Mouse (Mus musculus): ENCODE measurements around the gene Zfpm1. TPM values are rescaled to one million over a fixed set of nuclear protein-coding genes. Genes with fewer than 3 reads are reported as not detected.
"Not testable (repeated sequence)": the region's sequence is repeated elsewhere in the genome, so short reads cannot be mapped to it uniquely, and the experiment has no call there.

Zfpm1 gene
- polyA plus RNA-seq, 1 experiment from 2014 or later: 0.89 TPM

DNA sequence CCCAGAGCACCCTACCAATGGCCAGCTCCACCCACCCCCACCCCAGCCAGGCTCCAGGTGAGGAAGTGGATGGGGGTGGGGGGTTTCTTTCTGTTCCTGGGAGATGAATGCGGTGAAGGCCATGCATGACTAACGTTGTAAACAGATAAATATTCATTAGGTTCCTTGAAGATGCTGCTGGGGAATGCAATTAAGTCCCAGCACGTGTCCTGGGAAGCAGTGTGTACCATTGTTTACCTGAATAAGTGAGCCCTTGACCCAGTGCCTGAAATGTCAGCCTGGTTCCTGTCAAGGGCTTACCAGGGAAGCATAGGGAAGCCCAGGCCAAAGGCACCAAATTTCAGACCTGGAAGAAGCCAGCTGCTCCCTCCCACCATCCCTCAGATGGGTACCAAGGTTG is 38.6 kb downstream of the Zfpm1 start:
- H3K4me2 ChIP-seq (replicated peaks): no peak overlapping the region
- H3K27me3 ChIP-seq: no peaks in the 10 kb centered on the region
- H3K9me3 ChIP-seq: no peaks in the 10 kb centered on the region
- peaks cover 7% of the 10 kb centered on the region; the same call in 1 of the 2 replicates for H3K4me1 ChIP-seq
- H3K36me3 ChIP-seq: no peaks in the 10 kb centered on the region
- no peak overlapping the region for H3K4me3 ChIP-seq
- H3K27ac ChIP-seq (replicated peaks): no peak overlapping the region
- WGBS: 3% methylated on average over 3 of the region's 3 CpGs
- no peak overlapping the region for H3K9ac ChIP-seq (replicated peaks)
- ATAC-seq (replicated peaks): no peak

DNA sequence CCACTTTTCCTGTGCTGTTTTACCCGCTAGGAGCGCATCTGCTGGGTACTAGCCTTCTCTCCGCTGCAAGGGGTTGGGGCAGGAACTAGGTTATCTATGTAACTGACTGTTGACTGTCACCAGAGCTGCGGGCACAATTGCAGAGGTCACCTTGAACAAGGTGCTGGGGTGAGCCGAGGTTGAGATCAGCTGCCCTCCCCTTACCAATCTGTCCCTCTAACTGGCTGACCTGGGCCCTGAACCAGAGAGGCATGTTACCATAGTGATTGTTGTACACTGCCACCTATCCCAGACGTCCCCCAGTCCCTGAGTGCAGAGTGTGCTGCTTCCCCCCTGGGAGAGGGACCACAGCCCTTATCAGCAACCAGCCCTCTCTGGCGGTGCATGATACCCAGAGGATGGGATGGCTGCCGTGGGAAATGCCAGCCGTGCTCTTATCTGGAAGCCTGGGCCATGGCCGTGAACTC is 39.5 kb downstream of the Zfpm1 start:
- no peaks in the 10 kb centered on the region for H3K27me3 ChIP-seq
- no peak overlapping the region for H3K4me3 ChIP-seq
- H3K36me3 ChIP-seq: no peaks in the 10 kb centered on the region
- WGBS: 66% methylated on average over 10 of the region's 10 CpGs
- H3K4me1 ChIP-seq: peaks cover 17% of the 10 kb centered on the region
- no peak overlapping the region for H3K9ac ChIP-seq (replicated peaks)
- no peak overlapping the region for H3K27ac ChIP-seq (replicated peaks)
- no peaks in the 10 kb centered on the region for H3K9me3 ChIP-seq
- H3K4me2 ChIP-seq (replicated peaks): no peak overlapping the region
- ATAC-seq (replicated peaks): no peak

DNA sequence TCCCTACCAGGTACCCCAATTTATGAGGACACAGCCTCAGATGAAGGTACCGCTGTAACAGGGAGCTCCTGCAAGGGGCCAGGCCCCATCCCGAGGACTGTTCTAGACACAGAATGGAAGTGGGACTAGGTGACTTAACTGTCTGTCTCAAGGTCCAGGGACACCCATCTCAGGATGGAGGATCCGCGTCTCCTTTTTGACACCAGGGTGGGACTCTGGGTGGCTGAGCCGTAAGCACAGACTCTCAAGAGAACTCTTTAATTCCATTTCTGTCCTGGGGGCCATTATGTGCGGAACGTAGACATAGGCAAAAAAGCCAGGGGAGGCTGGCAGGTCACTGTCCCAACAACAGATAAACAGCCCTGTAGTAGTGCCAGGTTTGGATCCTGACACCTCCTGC is 40.2 kb downstream of the Zfpm1 start:
- H3K4me2 ChIP-seq (replicated peaks): no peak overlapping the region
- H3K27me3 ChIP-seq: no peaks in the 10 kb centered on the region
- ATAC-seq (replicated peaks): no peak
- peaks cover 17% of the 10 kb centered on the region for H3K4me1 ChIP-seq
- no peak overlapping the region for H3K4me3 ChIP-seq
- no peak overlapping the region for H3K9ac ChIP-seq (replicated peaks)
- H3K9me3 ChIP-seq: no peaks in the 10 kb centered on the region
- 95% methylated on average over 7 of the region's 7 CpGs for WGBS
- H3K27ac ChIP-seq (replicated peaks): no peak overlapping the region
- no peaks in the 10 kb centered on the region for H3K36me3 ChIP-seq

DNA sequence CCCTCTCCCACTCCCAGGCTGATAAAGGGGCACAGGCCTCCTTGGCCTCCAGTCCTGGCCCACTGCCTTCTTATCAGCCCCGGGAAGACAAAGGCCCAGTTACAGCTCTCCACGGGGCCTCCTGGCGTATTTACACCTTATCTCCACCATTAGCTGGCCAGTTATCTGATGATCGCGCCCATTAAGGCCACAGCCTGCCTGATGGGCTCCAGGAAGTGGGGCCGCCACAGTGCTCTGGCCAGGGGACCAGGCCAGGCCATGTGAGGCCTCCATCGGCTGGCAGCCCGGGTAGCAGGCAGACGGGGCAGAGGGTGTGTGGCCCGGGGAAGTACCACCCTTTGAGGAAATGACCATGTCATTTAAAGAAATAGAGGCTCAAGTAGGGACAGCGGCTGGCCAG is 40.9 kb downstream of the Zfpm1 start:
- H3K27me3 ChIP-seq: no peaks in the 10 kb centered on the region
- no peak overlapping the region for H3K4me2 ChIP-seq (replicated peaks)
- no peak for ATAC-seq (replicated peaks)
- no peak overlapping the region for H3K4me3 ChIP-seq
- no peaks in the 10 kb centered on the region for H3K36me3 ChIP-seq
- peaks cover 17% of the 10 kb centered on the region for H3K4me1 ChIP-seq
- H3K9ac ChIP-seq (replicated peaks): no peak overlapping the region
- no peak overlapping the region for H3K27ac ChIP-seq (replicated peaks)
- WGBS: 63% methylated on average over 11 of the region's 11 CpGs
- no peaks in the 10 kb centered on the region for H3K9me3 ChIP-seq

DNA sequence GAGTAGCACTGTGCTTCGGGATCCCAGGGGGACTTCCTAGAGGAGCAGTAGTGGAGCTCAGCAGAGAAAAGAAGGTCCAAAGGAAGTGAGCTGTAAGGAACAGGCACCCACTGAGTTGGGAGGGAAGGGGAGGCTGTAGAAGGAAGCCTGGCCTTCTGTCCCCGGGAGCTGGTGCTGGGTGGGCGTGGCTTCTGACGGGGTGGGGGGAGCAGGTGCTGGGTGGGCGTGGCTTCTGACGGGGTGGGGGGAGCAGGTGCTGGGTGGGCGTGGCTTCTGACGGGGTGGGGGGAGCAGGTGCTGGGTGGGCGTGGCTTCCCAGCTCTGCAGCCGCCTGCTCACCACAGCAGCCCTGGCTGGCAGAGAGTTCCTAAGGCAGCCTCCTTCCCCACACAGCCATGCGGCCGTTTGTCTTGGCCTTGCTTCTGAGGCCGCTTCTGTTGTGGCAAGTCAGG is 42.0 kb downstream of the Zfpm1 start:
- not testable (repeated sequence) for H3K27ac ChIP-seq (replicated peaks); ATAC-seq (replicated peaks); H3K4me2 ChIP-seq (replicated peaks); H3K9me3 ChIP-seq; H3K9ac ChIP-seq (replicated peaks); H3K27me3 ChIP-seq; H3K36me3 ChIP-seq; H3K4me3 ChIP-seq
- H3K4me1 ChIP-seq: peaks cover 17% of the 10 kb centered on the region
- 6% methylated on average over 13 of the region's 13 CpGs for WGBS

DNA sequence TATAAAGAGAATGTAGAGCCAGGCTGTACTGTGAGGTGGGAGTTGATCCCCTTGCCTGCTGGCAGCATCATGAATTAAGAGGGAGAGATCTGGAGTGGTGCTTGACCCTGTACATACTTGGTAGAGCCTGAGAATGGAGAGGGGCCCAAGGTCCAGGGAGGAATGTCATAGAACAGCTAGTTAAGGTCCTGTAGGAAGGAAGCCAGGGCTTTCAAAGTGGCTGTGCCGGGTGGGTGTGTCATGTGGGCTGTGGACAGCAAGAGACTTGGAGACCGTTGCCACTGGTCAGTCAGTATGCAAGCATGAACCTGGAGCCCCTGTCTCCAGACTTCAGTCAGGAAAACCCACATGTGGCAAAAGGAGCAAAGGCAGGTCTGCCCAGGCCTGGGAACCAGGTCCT is 43.3 kb downstream of the Zfpm1 start:
- Histone ChIP-seq H3K36me3 (no peaks in the 10 kb centered on the region), H3K9ac (replicated peaks) (no peak overlapping the region), H3K4me3 (no peak overlapping the region), H3K27ac (replicated peaks) (no peak overlapping the region), H3K9me3 (no peaks in the 10 kb centered on the region), H3K27me3 (no peaks in the 10 kb centered on the region), H3K4me1 (peaks cover 20% of the 10 kb centered on the region), H3K4me2 (replicated peaks) (no peak overlapping the region)
- ATAC-seq (replicated peaks): no peak
- 75% methylated on average over 2 of the region's 2 CpGs for WGBS

DNA sequence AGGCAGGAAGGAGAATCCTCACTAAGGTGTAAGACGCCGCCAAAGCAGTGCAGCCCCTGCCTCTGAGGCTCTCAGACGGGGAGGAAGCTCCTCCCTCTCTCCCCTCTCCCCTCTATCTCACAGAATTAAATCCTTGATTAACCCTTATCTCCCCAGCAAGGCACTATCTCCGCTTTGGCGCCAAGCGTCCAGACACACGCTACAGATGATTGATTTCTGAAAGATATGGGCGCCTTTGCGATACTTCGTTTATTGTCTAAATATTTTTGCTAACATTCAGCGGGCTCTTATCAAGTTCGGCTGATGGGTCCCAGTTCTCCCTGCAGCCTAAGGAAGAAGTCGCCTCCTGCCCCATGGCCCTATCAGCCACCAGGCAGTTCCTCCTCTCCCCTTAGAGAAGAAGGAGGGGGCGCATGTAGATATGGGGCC is 44.2 kb downstream of the Zfpm1 start:
- Histone ChIP-seq H3K27me3 (no peaks in the 10 kb centered on the region), H3K9ac (replicated peaks) (no peak overlapping the region; the same call in 1 of the 2 replicates), H3K4me1 (peaks cover 20% of the 10 kb centered on the region), H3K4me2 (replicated peaks) (peak overlapping the region; percentile 25), H3K36me3 (no peaks in the 10 kb centered on the region), H3K27ac (replicated peaks) (no peak overlapping the region), H3K4me3 (0 out of 2 replicates have a peak overlapping the region, but pooled peaks have one; percentile 3), H3K9me3 (no peaks in the 10 kb centered on the region)
- ATAC-seq (replicated peaks): no peak
- WGBS: 7% methylated on average over 14 of the region's 14 CpGs

DNA sequence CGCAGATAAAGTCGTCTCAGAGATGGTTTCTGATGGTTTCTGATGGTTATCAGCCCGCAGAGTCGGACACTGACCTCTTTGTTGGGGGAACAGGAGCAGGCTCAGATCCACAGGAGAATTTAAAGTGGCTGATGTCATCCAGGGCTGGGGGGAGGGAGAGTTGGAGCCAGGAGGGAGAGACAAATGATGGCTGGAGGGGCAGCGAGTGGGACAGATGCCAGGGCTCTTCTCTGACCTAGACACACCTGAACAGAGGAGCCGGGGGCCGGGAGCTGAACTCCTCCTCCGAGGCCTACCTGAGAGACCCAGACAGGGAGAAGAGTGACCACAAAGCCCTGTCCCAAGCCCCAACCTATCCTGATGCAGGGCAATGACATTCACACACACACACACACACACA is 47.1 kb downstream of the Zfpm1 start:
- H3K9me3 ChIP-seq: no peaks in the 10 kb centered on the region
- H3K27ac ChIP-seq (replicated peaks): no peak overlapping the region
- H3K36me3 ChIP-seq: no peaks in the 10 kb centered on the region
- H3K27me3 ChIP-seq: peaks cover 1% of the 10 kb centered on the region; the same call in 1 of the 2 replicates
- no peak overlapping the region for H3K4me3 ChIP-seq
- no peak for ATAC-seq (replicated peaks)
- WGBS: 72% methylated on average over 8 of the region's 8 CpGs
- H3K9ac ChIP-seq (replicated peaks): no peak overlapping the region
- peaks cover 20% of the 10 kb centered on the region for H3K4me1 ChIP-seq
- no peak overlapping the region for H3K4me2 ChIP-seq (replicated peaks)

DNA sequence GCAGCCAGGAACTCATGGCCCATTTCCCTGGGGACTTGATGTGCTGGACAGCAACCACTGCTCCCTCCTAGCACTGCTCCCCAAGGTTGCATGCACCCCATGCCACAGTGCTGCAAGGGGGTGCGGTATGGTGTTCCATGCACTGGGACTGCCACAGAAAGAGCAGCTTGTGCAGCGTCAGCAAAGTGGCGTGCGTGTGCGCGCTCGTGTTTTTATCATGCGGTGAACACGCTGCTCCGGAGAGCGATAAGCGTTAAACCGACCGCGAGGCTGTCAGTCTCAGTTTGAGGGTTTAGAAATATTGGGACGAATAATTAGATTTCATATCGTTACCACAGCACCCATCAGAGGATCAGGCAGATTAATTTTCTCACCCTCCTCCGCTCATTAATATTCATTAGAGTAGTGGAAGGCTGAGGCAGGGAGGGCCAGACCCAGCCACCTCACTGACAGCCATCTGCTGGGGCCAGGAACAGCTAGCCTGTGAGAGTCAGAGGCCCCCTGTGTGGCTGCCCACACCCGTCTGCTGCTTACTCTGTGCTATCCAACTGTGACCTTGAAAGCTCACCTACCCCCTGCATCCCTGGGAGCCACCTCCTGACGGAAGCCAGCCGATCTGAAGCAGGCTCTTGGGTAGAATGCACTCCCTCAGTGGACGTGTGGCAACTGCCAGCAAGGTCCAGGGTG is 47.8 kb downstream of the Zfpm1 start:
- Histone ChIP-seq H3K9me3 (no peaks in the 10 kb centered on the region), H3K4me2 (replicated peaks) (no peak overlapping the region), H3K9ac (replicated peaks) (no peak overlapping the region), H3K36me3 (no peaks in the 10 kb centered on the region), H3K4me1 (peaks cover 15% of the 10 kb centered on the region; the same call in 1 of the 2 replicates), H3K27ac (replicated peaks) (no peak overlapping the region), H3K27me3 (peaks cover 8% of the 10 kb centered on the region; the same call in 1 of the 2 replicates), H3K4me3 (no peak overlapping the region)
- 64% methylated on average over 22 of the region's 22 CpGs for WGBS
- ATAC-seq (replicated peaks): no peak

DNA sequence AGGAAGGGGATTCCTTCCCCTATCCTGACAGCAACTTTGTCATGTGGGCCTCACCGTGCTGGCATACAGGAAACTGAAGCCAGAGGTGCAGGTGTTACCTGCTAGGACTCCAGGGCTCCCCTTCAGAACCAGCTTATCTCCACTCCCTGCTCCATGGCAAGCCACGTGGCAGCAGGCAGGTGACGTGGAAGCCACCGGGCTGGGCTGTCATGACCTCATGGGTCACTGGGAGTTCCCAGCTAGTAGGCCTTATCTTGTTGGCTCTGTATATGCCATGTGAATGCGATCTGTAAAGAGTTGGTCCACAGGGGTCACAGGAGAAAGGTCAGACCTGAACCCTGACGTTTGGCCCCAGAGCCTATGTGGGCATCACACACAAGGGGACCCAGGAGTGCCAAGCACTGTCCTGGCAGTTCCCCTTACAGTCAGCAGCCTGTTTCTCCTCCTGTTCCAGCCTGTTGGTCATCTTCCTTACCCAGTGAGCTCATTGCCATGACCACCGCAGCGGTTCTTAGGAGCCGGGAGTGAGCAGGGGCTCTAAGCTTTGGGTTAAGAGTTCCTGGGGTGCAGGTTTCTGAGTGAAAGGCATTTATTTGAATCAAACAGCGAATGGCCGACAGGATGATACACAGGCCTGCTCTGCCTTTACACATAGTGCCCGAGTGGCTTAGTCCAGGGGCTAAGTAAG is 48.6 kb downstream of the Zfpm1 start:
- H3K9ac ChIP-seq (replicated peaks): no peak overlapping the region
- no peak overlapping the region for H3K27ac ChIP-seq (replicated peaks)
- 74% methylated on average over 12 of the region's 12 CpGs for WGBS

DNA sequence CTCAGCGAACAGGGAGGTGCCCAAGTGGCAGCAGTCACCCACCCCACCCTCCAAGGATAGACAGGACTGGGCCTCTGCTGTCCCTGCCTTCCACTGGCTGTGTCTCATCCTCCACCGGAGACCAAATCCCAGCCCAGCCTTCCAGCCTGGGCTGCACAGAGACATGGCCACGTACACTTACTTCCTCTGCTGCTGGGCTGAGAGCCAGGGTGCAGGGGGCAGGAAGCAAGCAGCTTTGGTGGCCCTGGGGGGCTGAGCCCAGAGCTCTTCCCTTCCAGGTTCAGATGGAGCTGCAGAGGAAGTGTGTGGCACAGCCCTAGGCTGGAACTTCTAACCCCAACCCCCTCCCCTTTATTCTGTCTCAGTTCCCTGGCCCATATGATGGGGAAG is 49.2 kb downstream of the Zfpm1 start:
- ATAC-seq (replicated peaks): no peak
- H3K9ac ChIP-seq (replicated peaks): no peak overlapping the region

More for the DNA sequence above, 48.6 kb downstream of the Zfpm1 start:
- Histone ChIP-seq H3K9me3 (no peaks in the 10 kb centered on the region), H3K4me3 (no peak overlapping the region), H3K4me2 (replicated peaks) (no peak overlapping the region), H3K36me3 (no peaks in the 10 kb centered on the region), H3K4me1 (peaks cover 16% of the 10 kb centered on the region), H3K27me3 (peaks cover 17% of the 10 kb centered on the region)
- ATAC-seq (replicated peaks): no peak

DNA sequence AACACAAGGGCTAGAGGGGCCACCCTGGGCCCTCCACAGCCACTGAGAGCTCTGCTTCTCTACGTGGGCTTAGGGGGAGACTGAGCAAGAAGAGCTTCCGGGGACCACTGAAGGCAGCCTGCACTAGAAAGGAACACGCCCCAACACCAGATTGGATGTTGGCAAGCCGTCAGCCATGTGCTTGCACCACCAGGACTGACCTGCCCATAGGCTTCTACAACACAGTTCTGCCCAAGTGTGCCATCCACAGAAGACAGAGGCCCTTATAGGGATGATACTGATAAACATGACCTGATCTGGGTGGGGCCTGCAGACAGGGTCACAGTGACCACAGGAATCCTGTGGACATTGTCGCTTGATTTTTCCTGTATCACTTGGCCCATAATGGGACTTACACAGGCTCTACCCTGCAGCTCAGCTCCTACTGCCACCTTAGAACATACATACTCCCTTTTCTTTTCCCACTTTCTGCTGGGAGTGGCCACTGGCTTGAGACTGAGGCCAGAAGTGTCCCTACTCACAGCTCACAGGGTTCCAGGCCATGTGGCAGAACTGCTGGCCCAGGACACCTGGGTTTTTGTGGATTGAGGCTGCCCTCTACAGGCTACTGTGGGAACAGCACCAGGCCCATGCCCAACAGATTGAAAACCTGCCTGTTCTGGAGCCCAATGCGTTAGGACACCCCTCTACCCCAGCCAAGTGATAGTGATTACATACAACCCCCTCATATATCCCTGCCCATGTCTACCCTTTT is 51.0 kb downstream of the Zfpm1 start:
- Histone ChIP-seq H3K27me3 (peaks cover 40% of the 10 kb centered on the region), H3K4me2 (replicated peaks) (no peak overlapping the region), H3K4me3 (no peak overlapping the region), H3K9me3 (no peaks in the 10 kb centered on the region), H3K4me1 (peaks cover 21% of the 10 kb centered on the region), H3K36me3 (no peaks in the 10 kb centered on the region), H3K27ac (replicated peaks) (no peak overlapping the region), H3K9ac (replicated peaks) (no peak overlapping the region)
- 64% methylated on average over 6 of the region's 6 CpGs for WGBS
- ATAC-seq (replicated peaks): no peak

More for the DNA sequence above, 49.2 kb downstream of the Zfpm1 start:
- Histone ChIP-seq H3K4me3 (no peak overlapping the region), H3K4me1 (peaks cover 15% of the 10 kb centered on the region), H3K9me3 (no peaks in the 10 kb centered on the region), H3K27ac (replicated peaks) (no peak overlapping the region), H3K36me3 (no peaks in the 10 kb centered on the region), H3K27me3 (peaks cover 22% of the 10 kb centered on the region), H3K4me2 (replicated peaks) (no peak overlapping the region)
- 70% methylated on average over 3 of the region's 3 CpGs for WGBS

Measured in forebrain, embryonic 15.5 days (tissue).